Mouse (Mus musculus) E14TG2a.4 (cell line): ENCODE measurements at regions not wholly inside any gene's neighbourhood (a gene's known extent, or its start where the extent isn't known, plus 50 kb on each side); places are given as distances from the start of the nearest gene placed in this dataset.

Source experiments
- CTCF ChIP-seq: conservative IDR thresholded peaks from 2 replicates; pipeline ENCODE4 v1.5.1; 2014; ENCODE audit warnings: low read length
- NANOG ChIP-seq: IDR thresholded peaks from 2 replicates; pipeline ENCODE4 v1.6.1; 2014; ENCODE audit warnings: borderline replicate concordance, low read length, mixed read lengths
- POU5F1 ChIP-seq: IDR thresholded peaks from 2 replicates; pipeline ENCODE4 v1.6.1; 2014; ENCODE audit warnings: low read length, borderline replicate concordance

DNA sequence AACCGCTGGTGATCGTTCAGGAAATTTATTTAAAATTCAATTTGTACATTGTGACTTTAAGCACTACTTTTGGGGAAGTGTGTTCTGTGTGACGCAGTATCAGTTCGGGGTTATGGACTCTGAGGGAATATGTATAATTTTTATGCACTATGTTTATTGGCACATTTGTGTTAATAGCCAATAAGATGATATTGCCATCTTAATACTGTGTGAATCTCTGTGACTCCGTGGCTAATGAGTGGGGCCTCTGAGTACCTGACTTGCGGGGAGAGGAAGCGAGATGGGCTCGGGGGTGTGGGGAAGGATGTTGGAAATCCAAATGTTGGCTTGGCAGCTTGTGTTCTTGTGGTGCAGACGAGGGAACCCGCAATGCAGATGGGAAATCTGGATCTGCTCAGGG, 220.2 kb upstream of the Zfp507 start:
- TF ChIP-seq CTCF (no peak), NANOG (no peak), POU5F1 (no peak)
